Mouse (Mus musculus): ENCODE measurements around the gene Siva1.

GRCm38 (mm10) chr12:112625700-112626099, 18.8 kb upstream of the Siva1 start:
- TF ChIP-seq HCFC1 (IDR thresholded peaks at IDR 0.05; ENCODE audit: borderline replicate concordance, insufficient read depth, low read length), result no peak
- TF ChIP-seq MAFK (IDR thresholded peaks at IDR 0.05; ENCODE audit: insufficient read depth, low read depth, low read length), result no peak
- no peak for TF ChIP-seq ZC3H11A (IDR thresholded peaks at IDR 0.05; ENCODE audit: borderline replicate concordance, low read depth, low read length)
- TF ChIP-seq CHD2 (IDR thresholded peaks at IDR 0.05; ENCODE audit: low read depth, low read length), result no peak
